ENCODE assay signal across 1 mouse cellular context in the genomic region with DNA sequence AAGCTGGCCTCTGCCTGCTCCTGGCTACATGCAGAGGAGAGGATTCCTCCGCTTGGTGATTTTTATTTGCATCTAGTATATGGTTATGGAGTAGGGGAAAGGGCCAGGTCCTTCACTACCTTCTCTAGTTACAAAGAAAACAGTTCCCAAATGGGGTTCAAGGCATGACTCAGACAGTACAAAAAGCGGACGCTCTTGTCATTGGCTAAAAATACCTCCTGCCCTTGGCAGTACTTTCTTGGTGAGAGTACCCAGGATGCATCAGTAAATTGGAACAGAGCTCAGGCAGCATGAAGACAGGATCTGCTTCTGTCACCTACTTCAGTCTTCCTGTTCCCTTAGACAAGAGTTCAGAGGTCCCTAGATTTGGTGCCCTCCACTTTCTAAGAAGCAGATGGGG.
TF ChIP-seq lines count a peak whose summit lies in the region.

No protein-coding gene starts in this region.

TF ChIP-seq in CH12.LX, 34 proteins besides CTCF, POLR2A, EP300 and RAD21 (continued from another document):
- no peak for TF ChIP-seq SMC3 (IDR thresholded peaks at IDR 0.05; ENCODE audit: low read depth, low read length)
- TF ChIP-seq ELF1 (IDR thresholded peaks at IDR 0.05; ENCODE audit: low read depth, low read length) = no peak
- no peak for TF ChIP-seq POLR2AphosphoS2 (IDR thresholded peaks at IDR 0.05; ENCODE audit: low read depth, low read length)
- no peak for TF ChIP-seq ZKSCAN1 (IDR thresholded peaks at IDR 0.05; ENCODE audit: borderline replicate concordance, low read depth, low read length)
